Mouse (Mus musculus): ENCODE results near the gene Actr5.

- TF ChIP-seq CTCF (conservative IDR thresholded peaks at IDR 0.05; ENCODE audit: insufficient read depth, insufficient read length, low read depth, low read length) (no peak), POLR2A (IDR thresholded peaks at IDR 0.05; ENCODE audit: low read depth, low read length) (no peak)
These were observed 50.1 kb downstream of the Actr5 start for GRCm38 (mm10) chr2:158674759-158675158.
